Mouse (Mus musculus) heart, postnatal 36 days (tissue): Measurements from ENCODE around the gene Scn7a. TPM values are rescaled to one million over a fixed set of nuclear protein-coding genes. Genes with fewer than 3 reads are reported as not detected.

Experiments
- total RNA-seq, 2 experiments: library from RNA; stranded (reverse); gene quantifications; 2 replicates each; pipeline ENCODE4 v1.2.3; 2021

The Scn7a gene
- total RNA-seq, 2 experiments from 2014 or later: 11.2 to 12.2 TPM

Other genes with a start within 250 kb of the Scn7a start
- gene Scn9a, start 150.0 kb downstream of the Scn7a start, total RNA-seq: under 1 TPM in 1 of 2 experiments, not detected in 1; 0.03 TPM